Mouse (Mus musculus) hematopoietic stem cell, adult 5-6 weeks (primary cell): ENCODE measurements around the gene Mdm1. TPM values are rescaled to one million over a fixed set of nuclear protein-coding genes. Genes with fewer than 3 reads are reported as not detected.

ENCODE experiments used
- ATAC-seq, 2 experiments: fragments of 125-278 bp in 1 of 2; replicated peaks in 1 of 2; 2 replicates each; pipeline ENCODE4 v1.8.0; 2016 to 2017; ENCODE audit warnings: inconsistent platforms in 2 of 2, mild to moderate bottlenecking in 2 of 2, moderate number of reproducible peaks in 2 of 2, low read depth in 1 of 2, moderate TSS enrichment in 1 of 2; ENCODE audit not compliant: low FRiP score in 2 of 2, poor library complexity in 2 of 2, severe bottlenecking in 2 of 2, insufficient read depth in 1 of 2, low TSS enrichment in 1 of 2
- total RNA-seq: library from RNA; stranded (forward); fragments of 172-1452, 232-1000 nt; gene quantifications from 2 replicates; pipeline ENCODE4 v1.2.3, GENCODE M21; 2017

Gene Mdm1
- 26.6 and 58.0 TPM in 2 replicates for total RNA-seq

DNA sequence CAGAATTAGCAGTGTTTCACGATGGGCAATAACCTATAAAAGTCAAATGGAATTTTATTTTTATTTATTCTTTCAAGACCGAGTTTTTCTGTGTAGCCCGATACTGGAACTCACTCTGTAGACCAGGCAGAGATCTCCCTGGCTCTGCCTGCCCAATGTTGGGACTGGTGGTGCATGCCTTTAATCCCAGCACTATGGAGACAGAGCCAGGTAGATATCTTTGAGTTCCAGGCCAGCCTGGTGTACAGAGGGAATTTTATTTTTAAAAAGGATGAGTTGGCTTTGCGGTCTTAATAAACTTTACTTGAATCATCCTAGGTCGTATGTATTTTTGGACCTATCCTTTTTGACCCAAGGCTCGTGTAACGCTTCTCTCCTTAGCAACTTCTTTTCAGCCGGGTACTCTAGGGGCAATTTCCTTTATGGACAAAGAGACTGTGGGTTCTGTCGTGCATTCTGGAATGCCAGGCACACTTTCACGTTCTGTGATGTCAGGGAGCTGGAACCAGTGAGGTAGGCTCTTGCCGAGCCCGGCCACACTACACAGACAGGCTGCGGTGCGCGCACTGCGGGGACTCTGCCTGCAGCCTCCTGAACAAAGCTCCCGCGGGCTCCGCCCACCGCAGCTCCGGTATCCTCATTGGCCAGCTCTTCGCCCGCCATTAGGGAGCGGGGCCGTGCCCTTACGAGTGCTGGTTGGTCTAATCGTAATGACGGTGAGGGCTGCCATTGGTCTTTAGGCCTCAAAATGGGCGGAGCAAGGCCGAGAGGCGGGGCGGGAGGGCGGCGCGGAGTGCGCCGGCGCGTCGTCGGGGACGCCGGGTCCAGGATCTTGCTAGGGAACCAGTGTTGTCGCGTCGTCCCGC, at the start of gene Mdm1:
Gene Mdm1 (plus strand): TSS at position 794 of the 866 bp plus-strand sequence.
- ATAC-seq = peak; percentile 99

DNA sequence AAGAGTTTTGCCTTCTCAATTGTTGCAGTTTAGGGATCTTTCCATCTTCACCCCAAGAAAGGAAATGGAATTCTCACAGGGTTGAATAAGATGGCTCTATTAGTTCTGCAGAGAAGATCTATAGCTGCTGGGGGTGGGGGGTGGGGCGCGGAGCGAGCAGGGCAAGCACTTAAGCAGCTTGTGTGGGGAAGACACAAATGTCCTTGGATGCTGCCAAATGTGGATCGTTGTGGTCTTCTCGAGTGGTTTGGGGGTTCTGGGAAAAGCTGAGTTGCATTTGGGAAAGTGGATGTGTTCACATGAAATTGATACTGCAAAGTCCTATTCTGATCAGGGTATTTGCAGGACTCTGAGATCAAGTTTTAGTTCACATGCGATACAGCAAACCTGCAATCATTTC, 48.9 kb upstream of the Mdm1 start:
- ATAC-seq = no peak

DNA sequence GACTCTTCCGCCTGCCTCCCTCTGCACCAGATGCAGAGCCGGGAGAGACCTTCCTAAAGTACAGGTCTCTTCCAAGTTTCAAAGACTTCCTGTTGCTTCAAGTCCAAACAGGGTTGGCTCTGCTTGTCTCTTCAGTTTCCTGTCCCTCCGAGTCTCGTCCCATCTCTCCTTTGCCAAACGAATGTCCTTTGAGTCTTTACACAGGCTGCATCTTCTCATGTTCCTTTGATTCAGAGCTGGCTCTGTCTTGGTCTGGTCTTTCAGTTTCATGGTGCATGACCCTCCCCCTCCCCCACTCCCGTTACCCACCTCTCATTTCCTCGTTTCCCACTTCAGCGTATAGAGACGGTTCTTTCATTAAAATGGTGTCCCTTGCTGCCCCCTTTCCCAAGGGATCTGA, 47.9 kb upstream of the Mdm1 start:
- ATAC-seq = no peak

GRCm38 (mm10) chr10:118094853-118095252, 46.8 kb upstream of the Mdm1 start:
- no peak for ATAC-seq

DNA sequence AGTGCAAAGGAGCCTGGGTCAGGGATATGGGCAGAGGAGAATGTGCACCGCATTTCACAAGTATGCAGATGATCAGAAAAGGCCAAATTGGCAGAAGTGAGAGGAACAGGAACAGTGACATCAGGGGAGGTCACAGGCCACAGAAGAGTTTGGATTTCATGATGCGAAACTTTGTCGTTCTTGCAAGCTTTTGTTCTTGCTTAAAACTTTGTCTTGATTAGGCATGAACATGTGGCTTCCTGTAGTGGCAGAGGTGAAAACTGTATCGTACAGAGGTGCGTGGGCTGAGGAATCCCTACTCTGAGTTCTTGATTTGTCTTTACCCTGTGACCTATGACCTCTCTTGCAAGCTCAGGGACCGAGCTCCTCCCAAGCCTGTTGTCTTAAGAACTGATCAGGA, 45.4 kb upstream of the Mdm1 start:
- peak in 1 of 2 experiments; percentile 9; a peak in 1 of 4 replicates for ATAC-seq

- ATAC-seq = peak in 1 of 2 experiments; percentile 63; a peak in 1 of 4 replicates
These were observed 43.7 kb upstream of the Mdm1 start for GRCm38 (mm10) chr10:118097898-118098297.

DNA sequence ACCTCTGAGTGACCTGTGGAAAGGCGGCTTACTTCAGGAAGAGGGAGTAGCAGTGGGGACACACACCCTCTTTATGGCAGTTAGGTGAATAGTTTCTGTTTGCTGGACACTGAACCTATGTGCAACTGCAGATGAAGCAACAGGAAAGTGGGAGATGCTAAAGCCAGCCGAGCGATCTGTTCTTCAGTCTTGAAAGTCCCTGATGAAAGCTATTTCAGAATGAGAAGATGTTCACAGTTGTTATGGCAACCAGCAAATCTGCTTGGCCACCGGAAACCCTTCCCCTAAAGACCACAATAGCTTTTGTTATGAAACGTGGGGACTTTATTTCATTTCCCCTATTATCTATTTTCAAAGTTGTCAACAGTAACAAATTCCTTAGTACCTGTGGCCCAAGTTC, 41.0 kb upstream of the Mdm1 start:
- ATAC-seq = peak in 1 of 2 experiments; percentile 14; a peak in 1 of 4 replicates

- ATAC-seq = no peak
These were observed 40.6 kb upstream of the Mdm1 start for GRCm38 (mm10) chr10:118101056-118101455.

DNA sequence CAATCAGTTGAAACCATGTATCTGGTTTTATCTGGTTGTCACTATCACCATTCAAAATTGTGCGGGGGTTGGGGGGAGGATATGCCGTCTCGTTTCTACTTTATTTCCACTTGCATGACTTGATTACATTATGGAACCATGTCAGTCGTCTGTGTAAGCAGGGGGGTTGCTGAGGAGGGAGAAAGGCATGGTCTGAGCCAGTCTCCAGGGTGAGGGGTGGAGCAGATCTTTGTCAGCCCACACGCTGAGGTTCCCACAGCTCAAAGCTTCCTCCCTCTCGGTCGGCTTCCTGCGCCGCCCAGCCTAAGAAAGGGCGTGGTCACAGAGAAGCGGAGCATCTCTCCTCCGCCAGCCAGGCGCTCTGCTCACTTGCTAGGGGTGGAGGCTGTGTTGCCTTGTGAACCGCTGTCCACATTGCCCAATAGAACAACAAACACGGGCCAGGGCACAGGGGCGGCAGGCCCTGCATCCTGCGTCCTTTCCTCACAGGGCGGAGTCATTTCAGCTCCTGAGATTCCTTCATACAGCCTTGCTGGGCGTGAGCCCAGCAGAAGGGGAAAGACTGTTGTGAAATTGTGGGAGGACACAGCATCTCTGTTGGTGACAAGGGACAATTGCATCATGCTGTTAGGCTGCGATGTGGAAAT, 38.5 kb upstream of the Mdm1 start:
- ATAC-seq = peak; percentile 94 to 97

GRCm38 (mm10) chr10:118103906-118104305, 37.7 kb upstream of the Mdm1 start:
- no peak for ATAC-seq

DNA sequence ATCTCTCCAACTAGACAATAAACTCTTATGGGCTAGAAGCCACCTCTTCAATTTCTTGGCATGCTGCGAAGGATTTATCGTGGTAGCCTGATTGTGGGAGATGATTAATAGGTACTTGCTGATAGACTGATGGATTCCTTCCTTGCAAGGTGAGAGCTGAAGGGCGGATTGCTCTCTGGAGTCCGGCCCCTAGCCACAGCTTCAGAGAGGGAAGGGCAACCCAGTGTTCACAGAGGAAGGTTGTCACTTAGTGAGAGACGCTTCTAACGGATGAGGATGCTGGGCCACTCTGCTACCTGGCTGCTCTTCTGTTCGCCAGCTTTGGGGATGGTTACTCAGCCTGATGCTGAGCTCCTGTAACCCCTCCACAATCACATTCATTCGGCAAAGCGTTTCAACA, 34.6 kb upstream of the Mdm1 start:
- ATAC-seq = no peak

DNA sequence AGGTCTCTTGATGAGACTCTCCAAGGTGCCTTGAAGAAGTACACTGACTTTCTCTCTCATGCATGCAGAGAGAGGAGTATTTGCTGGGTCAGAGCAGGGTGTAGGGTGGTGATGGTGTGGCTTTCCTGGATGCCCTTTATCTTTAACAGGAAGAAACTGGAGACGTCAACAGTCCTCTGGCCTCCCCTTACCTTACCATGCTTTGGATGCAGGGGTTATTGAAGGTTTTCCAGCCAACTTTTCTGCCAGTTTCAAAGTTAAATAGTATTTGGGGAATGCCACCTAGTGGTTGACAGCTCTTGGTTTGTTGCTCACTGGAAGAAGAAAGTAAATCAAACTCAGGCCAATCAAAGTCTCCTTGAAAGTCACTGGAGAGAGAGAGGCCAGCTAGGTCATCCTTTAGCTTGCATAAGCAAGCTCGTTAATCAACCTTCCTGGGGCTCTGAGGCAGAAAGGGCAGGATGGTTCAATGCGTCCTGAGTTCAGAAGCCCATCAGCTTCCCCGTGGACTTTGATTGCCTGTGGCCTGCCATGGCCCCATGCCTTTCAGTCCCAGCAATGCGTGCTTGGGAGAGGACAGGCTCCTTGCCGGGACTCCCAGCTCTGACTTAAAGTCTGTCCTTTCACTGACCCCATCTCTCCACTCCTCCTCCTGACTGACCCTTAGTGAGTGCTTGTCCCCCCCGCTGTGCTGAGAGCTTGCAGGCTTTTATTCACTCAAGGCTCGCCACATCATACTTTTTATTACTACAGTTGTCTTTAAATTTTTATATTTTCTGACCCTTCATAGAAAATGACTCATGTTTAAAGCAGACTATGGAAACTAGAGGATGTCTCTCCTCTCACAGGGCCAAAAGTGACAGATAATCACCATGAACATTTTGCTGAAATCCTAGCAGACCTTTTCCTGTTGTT, 31.3 kb upstream of the Mdm1 start:
- ATAC-seq = peak; percentile 27 to 53; a peak in 1 of 4 replicates

- ATAC-seq = no peak
These were observed 30.7 kb upstream of the Mdm1 start for GRCm38 (mm10) chr10:118110921-118111301.

GRCm38 (mm10) chr10:118111621-118112020, 30.0 kb upstream of the Mdm1 start:
- no peak for ATAC-seq

- no peak for ATAC-seq
These were observed 29.2 kb upstream of the Mdm1 start for GRCm38 (mm10) chr10:118112294-118112893.

DNA sequence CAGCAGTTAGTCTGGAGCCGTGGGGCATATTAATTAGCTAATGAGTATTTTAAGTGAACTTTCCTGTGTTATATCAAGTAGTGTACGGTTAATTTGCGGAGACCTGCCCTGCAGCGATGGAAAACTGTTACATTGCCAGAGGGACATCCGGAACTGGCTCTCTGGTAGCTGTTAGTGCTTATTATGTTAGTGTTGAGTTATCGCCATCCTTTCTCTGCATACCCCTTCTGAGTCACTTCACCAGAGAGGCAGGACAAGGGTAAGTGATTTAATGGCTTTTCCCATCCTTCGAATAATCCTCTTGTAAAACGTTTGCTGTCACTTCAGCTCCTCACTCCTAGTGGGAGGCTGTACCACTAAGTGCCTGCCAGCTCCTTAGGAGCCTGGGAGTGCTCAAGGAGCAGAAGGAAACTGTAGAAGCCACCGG, 28.3 kb upstream of the Mdm1 start:
- ATAC-seq = no peak

- ATAC-seq = no peak
These were observed 27.3 kb upstream of the Mdm1 start for GRCm38 (mm10) chr10:118114271-118114670.
